Mouse (Mus musculus): ENCODE measurements at regions not wholly inside any gene's neighbourhood (a gene's known extent, or its start where the extent isn't known, plus 50 kb on each side); places are given as distances from the start of the nearest gene placed in this dataset.

GRCm38 (mm10) chr2:148171699-148172098 lies 124.9 kb upstream of the Foxa2 start:
- no peak for DNase-seq (ENCODE audit: low spot score in 2 of 2)

GRCm38 (mm10) chr2:148175251-148175927 lies 128.6 kb upstream of the Foxa2 start:
- no peak for DNase-seq (ENCODE audit: low spot score in 2 of 2)

- DNase-seq (ENCODE audit: low spot score in 2 of 2): no peak
These were observed 133.5 kb upstream of the Foxa2 start for GRCm38 (mm10) chr2:148180245-148180644.

GRCm38 (mm10) chr2:148181518-148181917 lies 134.7 kb upstream of the Foxa2 start:
- no peak for DNase-seq (ENCODE audit: low spot score in 2 of 2)

GRCm38 (mm10) chr2:148182492-148183052 lies 135.8 kb upstream of the Foxa2 start:
- DNase-seq (ENCODE audit: low spot score in 2 of 2): no peak

GRCm38 (mm10) chr2:148184801-148185212 lies 138.0 kb upstream of the Foxa2 start:
- DNase-seq (ENCODE audit: low spot score in 2 of 2): no peak

GRCm38 (mm10) chr2:148186363-148186991 lies 139.7 kb upstream of the Foxa2 start:
- DNase-seq (ENCODE audit: low spot score in 2 of 2): no peak

- DNase-seq (ENCODE audit: low spot score in 2 of 2): no peak
These were observed 142.1 kb upstream of the Foxa2 start for GRCm38 (mm10) chr2:148188865-148189264.

GRCm38 (mm10) chr2:148189287-148189686 lies 142.5 kb upstream of the Foxa2 start:
- no peak for DNase-seq (ENCODE audit: low spot score in 2 of 2)

- DNase-seq (ENCODE audit: low spot score in 2 of 2): no peak
These were observed 146.2 kb upstream of the Foxa2 start for GRCm38 (mm10) chr2:148192946-148193345.

- DNase-seq (ENCODE audit: low spot score in 2 of 2): no peak
These were observed 150.7 kb upstream of the Foxa2 start for GRCm38 (mm10) chr2:148197375-148198015.

- DNase-seq (ENCODE audit: low spot score in 2 of 2): no peak
These were observed 159.9 kb upstream of the Foxa2 start for GRCm38 (mm10) chr2:148206633-148207032.

- no peak for DNase-seq (ENCODE audit: low spot score in 2 of 2)
These were observed 164.0 kb upstream of the Foxa2 start for GRCm38 (mm10) chr2:148210813-148211212.

- DNase-seq (ENCODE audit: low spot score in 2 of 2): no peak
These were observed 170.4 kb upstream of the Foxa2 start for GRCm38 (mm10) chr2:148217136-148217535.

GRCm38 (mm10) chr2:148233691-148234300 lies 161.3 kb upstream of the Sstr4 start:
- no peak for DNase-seq (ENCODE audit: low spot score in 2 of 2)

GRCm38 (mm10) chr2:148237121-148237520 lies 158.0 kb upstream of the Sstr4 start:
- DNase-seq (ENCODE audit: low spot score in 2 of 2): no peak

- no peak for DNase-seq (ENCODE audit: low spot score in 2 of 2)
These were observed 156.1 kb upstream of the Sstr4 start for GRCm38 (mm10) chr2:148239046-148239445.

- DNase-seq (ENCODE audit: low spot score in 2 of 2): no peak
These were observed 152.9 kb upstream of the Sstr4 start for GRCm38 (mm10) chr2:148242242-148242641.

- no peak for DNase-seq (ENCODE audit: low spot score in 2 of 2)
These were observed 149.6 kb upstream of the Sstr4 start for GRCm38 (mm10) chr2:148245575-148245974.

GRCm38 (mm10) chr2:148250902-148251301 lies 144.2 kb upstream of the Sstr4 start:
- DNase-seq (ENCODE audit: low spot score in 2 of 2): no peak

- DNase-seq (ENCODE audit: low spot score in 2 of 2): no peak
These were observed 139.5 kb upstream of the Sstr4 start for GRCm38 (mm10) chr2:148255662-148256061.
